Mouse (Mus musculus) spleen, adult 2 months (tissue): ENCODE measurements around the gene Cacna1i.

Experiments used
- CTCF ChIP-seq: fragments of 200-500 bp; IDR thresholded peaks from 2 replicates; pipeline ENCODE4 v1.5.1; 2011; ENCODE audit warnings: mild to moderate bottlenecking, inconsistent platforms; ENCODE audit not compliant: insufficient read depth, insufficient read length, insufficient replicate concordance; ENCODE audit errors: extremely low read depth
- POLR2A ChIP-seq: fragments of 200-500 bp; IDR thresholded peaks from 2 replicates; pipeline ENCODE4 v1.6.1; 2011; ENCODE audit warnings: low read depth, low read length, inconsistent platforms

GRCm38 (mm10) chr15:80399451-80399850 is 112.4 kb downstream of the Cacna1i start:
- TF ChIP-seq POLR2A = no peak
- TF ChIP-seq CTCF = no peak
